23 mouse cellular contexts compared by ENCODE assay signal in the genomic region with DNA sequence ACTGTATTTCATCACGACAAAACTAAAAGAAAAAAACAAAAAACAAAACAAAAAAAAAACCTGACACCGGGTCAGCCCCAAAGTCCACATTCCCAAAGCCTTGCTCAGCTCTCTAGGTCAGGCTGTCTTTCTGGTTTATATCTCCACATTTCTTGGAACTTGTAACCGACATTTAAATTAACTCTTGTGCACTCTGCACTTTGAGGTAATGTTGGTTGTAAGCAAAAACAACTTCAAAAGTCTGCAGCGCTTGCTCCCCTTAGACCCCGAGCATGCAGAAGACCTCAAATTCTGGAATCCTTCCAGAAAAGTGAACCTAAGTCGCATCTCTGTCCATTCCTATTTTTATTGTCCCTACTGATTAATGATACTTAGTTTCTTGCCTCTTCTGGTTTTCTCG.
DNase-seq lines count a peak whose midpoint lies in the region; ATAC-seq and TF ChIP-seq lines count a peak whose summit lies in the region.
"Had no signal": no experiment of that assay in that cellular context is flagged by ENCODE, and none has a peak within 500 bp of the region (broad histone marks: within the 10 kb centered on the region; RNA-seq: fewer than 3 reads in every experiment).

No protein-coding gene starts in this region.

- H3K4me1 ChIP-seq in lung, embryonic 14.5 days (ENCODE audit: insufficient read depth) = peaks cover 15% of the 10 kb centered on the region
- peaks cover 39% of the 10 kb centered on the region for H3K4me1 ChIP-seq in embryonic facial prominence, embryonic 15.5 days
- H3K4me1 ChIP-seq: liver, embryonic 13.5 days had no signal

- WGBS in lung, embryonic 14.5 days = 41% methylated on average over 7 of the region's 7 CpGs
- 31% methylated on average over 7 of the region's 7 CpGs for WGBS in embryonic facial prominence, embryonic 15.5 days

- no peak overlapping the region for H3K4me2 ChIP-seq in lung, embryonic 14.5 days
- H3K4me2 ChIP-seq in embryonic facial prominence, embryonic 15.5 days (replicated peaks) = no peak overlapping the region
- peak overlapping the region; percentile 49 for H3K4me2 ChIP-seq in myocyte (ENCODE audit: low read depth)
- H3K4me2 ChIP-seq: heart, embryonic 12.5 days; liver, embryonic 13.5 days; lung, embryonic 15.5 days; stomach, embryonic 15.5 days had no signal

- no peak overlapping the region for H3K9ac ChIP-seq in lung, embryonic 14.5 days
- no peak overlapping the region for H3K9ac ChIP-seq in embryonic facial prominence, embryonic 15.5 days
- H3K9ac ChIP-seq: heart, embryonic 12.5 days; liver, embryonic 13.5 days; lung, embryonic 15.5 days; stomach, embryonic 15.5 days had no signal

- no peaks in the 10 kb centered on the region for H3K27me3 ChIP-seq in lung, embryonic 14.5 days (ENCODE audit: insufficient read depth, low read length)
- H3K27me3 ChIP-seq in embryonic facial prominence, embryonic 15.5 days = no peaks in the 10 kb centered on the region
- H3K27me3 ChIP-seq in myocyte (ENCODE audit: control insufficient read depth, insufficient read depth, insufficient read length) = no peaks in the 10 kb centered on the region
- H3K27me3 ChIP-seq: heart, embryonic 12.5 days; liver, embryonic 13.5 days; lung, embryonic 15.5 days; stomach, embryonic 15.5 days had no signal

- H3K27ac ChIP-seq in lung, embryonic 14.5 days (ENCODE audit: low read depth) = no peak overlapping the region
- peak overlapping the region; percentile 52; the same call in 1 of the 2 replicates for H3K27ac ChIP-seq in embryonic facial prominence, embryonic 15.5 days (replicated peaks)
- H3K27ac ChIP-seq: forebrain, embryonic 10.5 days; hindbrain, embryonic 10.5 days; liver, embryonic 13.5 days; lung, embryonic 15.5 days; macrophage had no signal

- no peaks in the 10 kb centered on the region for H3K79me2 ChIP-seq in myocyte (ENCODE audit: control insufficient read depth, insufficient read depth)

- ATAC-seq in lung, embryonic 14.5 days (ENCODE audit: insufficient read depth) = no peak
- no peak for ATAC-seq in embryonic facial prominence, embryonic 15.5 days (ENCODE audit: insufficient number of reproducible peaks, low FRiP score, low TSS enrichment, low read depth)
- ATAC-seq: forebrain, embryonic 16.5 days; midbrain, embryonic 16.5 days had no signal

- no peak for TF ChIP-seq POLR2A in myocyte (IDR thresholded peaks at IDR 0.05; ENCODE audit: insufficient read length, low read depth)

- H3K4me3 ChIP-seq in lung, embryonic 14.5 days (ENCODE audit: low read depth, low read length) = no peak overlapping the region
- no peak overlapping the region for H3K4me3 ChIP-seq in embryonic facial prominence, embryonic 15.5 days (replicated peaks)
- no peak overlapping the region for H3K4me3 ChIP-seq in myocyte
- H3K4me3 ChIP-seq: forebrain, embryonic 10.5 days; heart, embryonic 12.5 days; hindbrain, embryonic 10.5 days; liver, embryonic 13.5 days; lung, embryonic 15.5 days; stomach, embryonic 15.5 days had no signal

- H3ac ChIP-seq in myocyte (ENCODE audit: control insufficient read depth, insufficient read length) = no peak overlapping the region

- DNase-seq in lung, embryonic 14.5 days = peak; percentile 60
- DNase-seq in lung, postnatal 36 days = no peak
- peak; percentile 48 for DNase-seq in kidney, postnatal 14 days
- DNase-seq in embryo, embryonic 11 days = no peak
- DNase-seq in gastrocnemius, postnatal 25 days = no peak
- no peak for DNase-seq in layer of hippocampus, postnatal 10 days (ENCODE audit: low spot score in 2 of 2)
- DNase-seq: adrenal gland, postnatal 36 days; cerebellum, postnatal 10 days; gastrocnemius, postnatal 14 days; heart, adult 18-20 months; heart, postnatal 10 days; liver, embryonic 13.5 days; thymus, postnatal 25 days had no signal

- H3K36me3 ChIP-seq in lung, embryonic 14.5 days (ENCODE audit: insufficient read depth) = no peaks in the 10 kb centered on the region
- no peaks in the 10 kb centered on the region for H3K36me3 ChIP-seq in embryonic facial prominence, embryonic 15.5 days
- no peaks in the 10 kb centered on the region for H3K36me3 ChIP-seq in myocyte (ENCODE audit: control insufficient read depth, insufficient read depth)
- H3K36me3 ChIP-seq: forebrain, embryonic 10.5 days; heart, embryonic 12.5 days; hindbrain, embryonic 10.5 days; liver, embryonic 13.5 days; lung, embryonic 15.5 days; stomach, embryonic 15.5 days had no signal

- no peaks in the 10 kb centered on the region for H3K9me3 ChIP-seq in lung, embryonic 14.5 days (ENCODE audit: low read depth, low read length)
- H3K9me3 ChIP-seq in embryonic facial prominence, embryonic 15.5 days (replicated peaks) = no peaks in the 10 kb centered on the region
- H3K9me3 ChIP-seq: forebrain, embryonic 10.5 days; heart, embryonic 12.5 days; hindbrain, embryonic 10.5 days; liver, embryonic 13.5 days; lung, embryonic 15.5 days; stomach, embryonic 15.5 days had no signal

- TF ChIP-seq CTCF in lung, embryonic 14.5 days (IDR thresholded peaks at IDR 0.05; ENCODE audit: low read depth) = no peak

TF ChIP-seq in myocyte, 11 proteins besides CTCF, POLR2A, EP300 and RAD21:
- TF ChIP-seq TCF12 (IDR thresholded peaks at IDR 0.05; ENCODE audit: insufficient read depth, poor library complexity, severe bottlenecking) = no peak

Comparison
In these comparisons a context has a peak if more than half of its experiments do, and no peak if none do; other contexts are left out.
1. DNase-seq: peak in lung, embryonic 14.5 days (single experiment) and kidney, postnatal 14 days (single experiment); none in lung, postnatal 36 days (single experiment), embryo, embryonic 11 days (single experiment), gastrocnemius, postnatal 25 days (single experiment) and layer of hippocampus, postnatal 10 days (0 of 2).